Mouse (Mus musculus) gastrocnemius, postnatal 25 days (tissue): ENCODE measurements around the gene Myo15b. TPM values are rescaled to one million over a fixed set of nuclear protein-coding genes. Genes with fewer than 3 reads are reported as not detected.

Source experiments
- DNase-seq: peaks from one replicate; pipeline ENCODE4 v3.0.0; 2022
- total RNA-seq, 2 experiments: library from RNA; stranded (reverse); gene quantifications; 1 replicate in 1 of 2; 2 replicates in 1 of 2; pipeline ENCODE4 v1.2.3; 2021

The Myo15b gene
- total RNA-seq, 2 experiments from 2014 or later: not detected

GRCm38 (mm10) chr11:115875935-115876334, 17.7 kb downstream of the Myo15b start:
- DNase-seq: no peak

- DNase-seq: no peak
Observed at GRCm38 (mm10) chr11:115876438-115876837, 18.2 kb downstream of the Myo15b start.

- no peak for DNase-seq
Observed at GRCm38 (mm10) chr11:115877174-115877755, 19.1 kb downstream of the Myo15b start.

- DNase-seq: no peak
Observed at GRCm38 (mm10) chr11:115878071-115878470, 19.9 kb downstream of the Myo15b start.

- no peak for DNase-seq
Observed at GRCm38 (mm10) chr11:115881002-115881401, 22.8 kb downstream of the Myo15b start.

GRCm38 (mm10) chr11:115883251-115883650, 25.0 kb downstream of the Myo15b start:
- no peak for DNase-seq

GRCm38 (mm10) chr11:115884361-115884760, 26.2 kb downstream of the Myo15b start:
- DNase-seq: no peak

- DNase-seq: no peak
Observed at GRCm38 (mm10) chr11:115885281-115885680, 27.1 kb downstream of the Myo15b start.

- DNase-seq: no peak
Observed at GRCm38 (mm10) chr11:115886446-115886845, 28.2 kb downstream of the Myo15b start.

- no peak for DNase-seq
Observed at GRCm38 (mm10) chr11:115888020-115888419, 29.8 kb downstream of the Myo15b start.

- DNase-seq: no peak
Observed at GRCm38 (mm10) chr11:115889159-115889558, 31.0 kb downstream of the Myo15b start.

GRCm38 (mm10) chr11:115892213-115892612, 34.0 kb downstream of the Myo15b start:
- no peak for DNase-seq

- no peak for DNase-seq
Observed at GRCm38 (mm10) chr11:115893071-115893470, 34.9 kb downstream of the Myo15b start.

GRCm38 (mm10) chr11:115894755-115895520, 36.7 kb downstream of the Myo15b start:
- no peak for DNase-seq

GRCm38 (mm10) chr11:115898446-115898845, 40.2 kb downstream of the Myo15b start:
- DNase-seq: no peak

- DNase-seq: peak; percentile 22
Observed at GRCm38 (mm10) chr11:115898886-115899285, 40.7 kb downstream of the Myo15b start.

- peak; percentile 70 for DNase-seq
Observed at GRCm38 (mm10) chr11:115899486-115900266, 41.5 kb downstream of the Myo15b start, which contains the start of gene Smim5. TSS of gene Smim5 (plus strand) at chr11:115899966.

GRCm38 (mm10) chr11:115900561-115901337, 42.5 kb downstream of the Myo15b start:
- DNase-seq: no peak

- no peak for DNase-seq
Observed at GRCm38 (mm10) chr11:115901338-115902161, 43.3 kb downstream of the Myo15b start.

- no peak for DNase-seq
Observed at GRCm38 (mm10) chr11:115902177-115902576, 44.0 kb downstream of the Myo15b start.

GRCm38 (mm10) chr11:115902831-115903230, 44.6 kb downstream of the Myo15b start:
- no peak for DNase-seq
